Mouse (Mus musculus) lung, adult 18-20 months (tissue): ENCODE data around the gene Epb41l2.

Source experiments
- DNase-seq, 2 experiments: peaks; one replicate each; pipeline ENCODE4 v3.0.0; 2022; ENCODE audit warnings: mixed read lengths in 2 of 2

The Epb41l2 gene

GRCm38 (mm10) chr10:25365708-25366107 is 6.1 kb downstream of the Epb41l2 start:
- DNase-seq: no peak

DNA sequence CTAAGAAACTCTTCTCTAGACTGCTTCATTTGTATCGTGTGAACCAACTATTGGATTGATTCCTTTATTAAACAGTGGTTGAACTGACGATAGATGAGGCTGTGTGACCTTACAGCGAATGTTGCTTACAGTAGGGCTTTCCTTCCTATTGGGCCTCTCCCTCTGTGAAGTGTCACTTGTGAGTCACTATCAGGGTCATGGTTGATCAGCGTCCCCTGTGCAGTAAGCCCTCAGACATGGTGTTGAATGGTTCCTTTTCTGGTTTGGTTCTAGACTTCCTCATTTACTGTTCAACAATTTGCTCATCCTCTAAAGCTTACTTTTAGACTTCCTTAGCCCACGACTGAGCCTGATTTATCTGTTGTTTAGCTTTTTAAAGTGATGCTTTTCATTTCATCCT is 7.1 kb downstream of the Epb41l2 start:
- DNase-seq: peak; percentile 23 to 36

- DNase-seq: no peak
These were observed 9.3 kb downstream of the Epb41l2 start for GRCm38 (mm10) chr10:25368928-25369327.

DNA sequence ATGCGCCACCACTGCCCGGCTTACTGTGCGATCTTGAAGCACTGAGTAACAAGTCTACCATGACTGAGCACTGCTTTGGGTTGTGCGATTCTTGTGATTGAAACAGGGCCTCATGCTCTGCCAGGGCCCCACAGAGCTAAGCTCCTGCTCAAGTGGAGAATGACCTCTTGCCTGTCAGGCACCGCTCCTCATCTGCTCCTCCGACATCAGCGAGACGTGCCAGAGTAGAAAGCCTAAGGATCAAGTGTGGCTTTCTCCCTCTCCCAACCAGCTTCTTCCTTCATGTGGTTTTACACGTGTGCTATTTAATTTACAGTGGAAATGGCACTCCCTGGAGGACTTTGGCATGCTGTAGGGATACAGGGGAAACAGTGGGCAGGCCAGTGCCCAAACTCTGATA is 10.1 kb downstream of the Epb41l2 start:
- DNase-seq: no peak

- no peak for DNase-seq
These were observed 11.7 kb downstream of the Epb41l2 start for GRCm38 (mm10) chr10:25371336-25371735.

DNA sequence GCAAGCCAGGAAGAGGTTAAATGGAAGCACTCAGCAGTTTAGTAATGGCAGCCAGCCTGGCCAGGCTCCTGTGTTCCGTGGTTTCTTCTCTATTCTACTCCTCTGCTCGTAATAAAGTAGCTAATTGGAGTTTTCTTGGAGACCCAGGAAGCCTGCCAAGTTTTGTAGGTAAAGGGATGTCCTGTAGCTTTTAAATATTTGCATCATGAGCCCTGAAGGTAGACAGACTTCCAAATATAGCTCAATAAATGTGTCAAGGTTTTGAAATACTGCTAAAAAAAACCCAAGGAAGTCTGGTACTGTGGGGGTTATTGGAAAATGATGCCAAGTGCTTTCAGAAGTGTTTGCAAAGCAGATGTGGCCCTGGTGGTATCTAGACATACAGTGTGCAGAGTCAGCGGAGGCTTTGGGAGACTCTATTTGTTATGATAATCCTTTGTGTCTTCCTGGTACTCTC is 12.3 kb downstream of the Epb41l2 start:
- DNase-seq: no peak

DNA sequence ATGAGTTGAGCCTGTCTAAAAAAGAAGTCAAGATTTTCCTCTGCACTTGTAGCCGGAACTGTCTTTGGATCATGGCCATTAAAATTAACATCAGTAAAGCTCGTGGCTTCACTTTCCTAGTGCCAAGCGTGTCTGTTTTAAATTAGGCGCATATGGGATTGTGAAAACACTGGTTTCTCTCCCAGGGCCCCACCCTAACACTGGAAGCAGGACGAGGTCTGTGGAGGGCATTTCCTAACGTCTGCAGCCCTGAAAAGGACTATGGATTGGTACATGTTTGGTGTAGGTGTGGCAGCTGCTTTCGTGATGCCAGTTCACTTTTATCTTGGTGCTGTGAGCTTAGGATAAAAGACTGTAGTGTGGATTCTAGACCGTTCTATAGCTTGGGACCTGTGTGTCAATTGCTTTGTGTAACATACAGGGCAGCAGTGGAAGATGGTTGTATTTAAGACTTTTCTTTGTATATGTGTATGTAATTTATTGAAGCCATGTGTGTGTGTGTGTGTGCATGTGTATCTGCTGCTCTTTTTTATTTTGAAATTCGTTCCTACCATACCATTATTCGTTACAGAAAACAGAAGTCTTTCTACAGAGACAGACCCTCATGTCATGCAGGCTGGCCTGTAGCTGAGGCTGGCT is 13.0 kb downstream of the Epb41l2 start:
- DNase-seq: peak in 1 of 2 experiments; percentile 35

DNA sequence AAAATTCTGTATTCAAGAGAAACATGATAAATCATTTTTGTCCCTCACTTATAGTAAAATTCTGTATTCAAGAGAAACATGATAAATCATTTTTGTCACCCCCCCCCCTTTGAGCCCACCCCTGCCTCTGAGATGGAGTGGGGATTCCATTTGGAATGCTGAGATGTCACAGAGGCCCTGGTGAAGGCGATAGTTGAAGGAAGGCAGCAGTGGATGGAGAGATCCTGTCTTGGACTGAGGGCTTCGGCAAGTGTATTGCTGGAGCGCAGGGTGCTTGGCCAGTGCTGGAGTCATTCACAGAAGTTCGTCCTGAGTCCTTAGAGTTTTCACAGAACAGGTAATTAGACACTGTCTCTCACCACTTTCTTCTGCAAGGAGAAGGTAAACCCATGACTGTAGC is 15.4 kb downstream of the Epb41l2 start:
- no peak for DNase-seq

DNA sequence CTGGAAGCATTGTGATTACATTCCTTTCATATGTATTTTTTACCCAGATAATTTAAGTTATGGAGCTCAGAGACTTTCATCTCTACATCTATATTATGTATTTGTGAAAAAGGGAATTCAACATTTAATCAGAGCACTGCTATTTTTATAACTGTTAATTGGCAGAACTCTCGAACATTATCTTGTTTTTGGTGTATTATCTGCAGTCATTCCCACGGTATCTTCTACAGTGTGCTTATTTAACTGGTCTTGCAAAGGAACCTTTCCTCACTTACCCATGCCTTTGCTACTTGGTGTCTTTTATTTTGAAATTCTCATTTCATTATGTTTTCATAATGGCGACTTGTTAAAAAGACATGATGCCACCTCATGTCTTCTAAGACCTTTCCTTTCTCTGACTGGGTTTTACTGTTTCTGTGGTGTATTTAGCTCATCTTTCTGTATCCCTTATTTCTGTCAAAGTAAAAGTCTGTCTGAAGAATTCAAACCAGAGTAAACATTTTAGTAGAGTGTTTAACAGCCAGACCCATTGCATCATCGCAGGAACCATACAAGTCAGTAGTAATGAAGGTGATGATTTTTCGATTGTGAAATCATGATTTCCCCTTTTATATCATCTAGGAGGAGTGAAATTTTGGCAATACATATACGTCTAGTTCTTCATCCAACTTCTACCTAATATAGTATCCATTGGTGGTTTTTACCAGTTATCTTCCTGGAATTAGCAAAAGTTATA is 21.3 kb downstream of the Epb41l2 start:
- DNase-seq: no peak

GRCm38 (mm10) chr10:25381951-25382350 is 22.4 kb downstream of the Epb41l2 start:
- no peak for DNase-seq

GRCm38 (mm10) chr10:25383171-25383570 is 23.6 kb downstream of the Epb41l2 start:
- no peak for DNase-seq

- no peak for DNase-seq
These were observed 24.8 kb downstream of the Epb41l2 start for GRCm38 (mm10) chr10:25384391-25384790.

DNA sequence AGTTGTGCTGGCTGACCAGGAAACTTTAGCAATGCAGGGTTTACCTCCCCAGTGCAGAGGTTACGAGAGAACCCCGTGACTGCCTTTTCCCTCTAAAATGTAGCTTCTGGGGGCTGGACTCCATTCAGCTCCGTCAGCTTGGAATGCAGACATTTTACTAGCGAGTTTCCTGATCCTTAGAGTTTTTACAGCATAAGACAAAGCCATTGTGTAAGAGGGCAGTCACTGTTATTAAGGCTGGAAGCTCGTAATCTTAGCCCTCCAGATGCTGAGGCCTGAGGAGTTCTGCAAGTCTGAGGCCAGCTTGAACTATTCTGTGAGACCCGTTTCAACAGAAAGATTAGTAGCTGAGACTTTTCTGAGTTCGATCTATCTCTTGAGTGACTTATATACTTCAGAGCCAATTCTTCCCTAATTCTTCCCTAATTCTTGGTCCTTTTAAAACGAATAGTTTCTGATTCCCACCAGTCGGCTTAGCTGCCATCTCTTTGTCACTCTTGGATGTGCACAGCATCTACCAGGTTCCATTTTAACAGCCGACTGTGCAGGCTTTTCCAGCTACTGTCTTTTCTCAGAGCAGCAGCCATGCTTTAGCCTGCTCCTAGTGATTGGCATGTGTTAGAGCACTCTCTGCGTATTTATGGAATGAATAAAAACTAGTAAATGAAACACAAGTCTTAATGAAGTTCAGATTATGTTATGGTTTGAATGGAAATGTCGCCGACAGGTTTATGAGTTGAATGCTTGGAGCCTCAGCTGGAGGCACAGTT is 26.4 kb downstream of the Epb41l2 start:
- DNase-seq: no peak

- DNase-seq: peak; percentile 44 to 49
These were observed 27.3 kb downstream of the Epb41l2 start for GRCm38 (mm10) chr10:25386868-25387267.

- DNase-seq: no peak
These were observed 27.7 kb downstream of the Epb41l2 start for GRCm38 (mm10) chr10:25387268-25387667.

DNA sequence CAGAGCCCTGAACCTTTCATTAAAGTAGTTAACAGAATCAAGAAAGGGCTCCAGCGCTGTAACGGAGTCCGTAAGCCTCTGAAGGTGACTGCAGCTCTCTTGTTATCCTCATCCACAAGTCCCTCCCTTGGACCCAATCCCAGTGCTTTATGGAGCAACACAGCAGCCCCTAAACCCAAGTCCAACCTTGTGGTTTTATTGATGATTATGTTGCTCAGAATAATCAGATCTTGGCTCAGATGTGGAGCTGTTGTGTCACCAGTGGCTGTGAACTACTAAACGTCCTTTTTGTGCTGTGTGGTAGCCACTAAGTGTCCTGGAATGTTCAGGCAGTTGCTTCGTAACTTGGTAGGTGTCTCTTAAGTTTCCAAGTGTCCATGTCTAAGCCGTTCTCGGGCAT is 33.2 kb downstream of the Epb41l2 start:
- no peak for DNase-seq

GRCm38 (mm10) chr10:25393721-25394120 is 34.1 kb downstream of the Epb41l2 start:
- no peak for DNase-seq

- peak; percentile 38 to 64 for DNase-seq
These were observed 35.8 kb downstream of the Epb41l2 start for GRCm38 (mm10) chr10:25395236-25395886.

DNA sequence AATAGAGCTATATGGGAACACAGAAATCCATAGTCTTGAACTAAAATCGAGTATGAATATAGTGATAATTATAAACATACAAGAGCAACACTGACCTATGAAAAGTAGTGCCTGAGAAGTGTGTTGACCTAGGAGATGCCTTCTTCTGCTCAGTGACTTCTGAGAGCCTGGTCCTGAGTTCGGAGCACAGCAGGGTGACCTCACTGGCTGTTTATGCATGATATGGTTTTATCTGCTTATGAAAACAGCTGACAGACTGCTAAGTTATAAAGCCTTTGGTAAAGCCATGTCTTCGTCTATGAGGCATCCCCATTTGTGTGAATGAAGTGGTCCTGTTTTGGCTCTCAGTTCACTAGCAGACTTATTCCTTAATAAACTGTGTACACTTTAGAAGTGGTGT is 37.3 kb downstream of the Epb41l2 start:
- no peak for DNase-seq

DNA sequence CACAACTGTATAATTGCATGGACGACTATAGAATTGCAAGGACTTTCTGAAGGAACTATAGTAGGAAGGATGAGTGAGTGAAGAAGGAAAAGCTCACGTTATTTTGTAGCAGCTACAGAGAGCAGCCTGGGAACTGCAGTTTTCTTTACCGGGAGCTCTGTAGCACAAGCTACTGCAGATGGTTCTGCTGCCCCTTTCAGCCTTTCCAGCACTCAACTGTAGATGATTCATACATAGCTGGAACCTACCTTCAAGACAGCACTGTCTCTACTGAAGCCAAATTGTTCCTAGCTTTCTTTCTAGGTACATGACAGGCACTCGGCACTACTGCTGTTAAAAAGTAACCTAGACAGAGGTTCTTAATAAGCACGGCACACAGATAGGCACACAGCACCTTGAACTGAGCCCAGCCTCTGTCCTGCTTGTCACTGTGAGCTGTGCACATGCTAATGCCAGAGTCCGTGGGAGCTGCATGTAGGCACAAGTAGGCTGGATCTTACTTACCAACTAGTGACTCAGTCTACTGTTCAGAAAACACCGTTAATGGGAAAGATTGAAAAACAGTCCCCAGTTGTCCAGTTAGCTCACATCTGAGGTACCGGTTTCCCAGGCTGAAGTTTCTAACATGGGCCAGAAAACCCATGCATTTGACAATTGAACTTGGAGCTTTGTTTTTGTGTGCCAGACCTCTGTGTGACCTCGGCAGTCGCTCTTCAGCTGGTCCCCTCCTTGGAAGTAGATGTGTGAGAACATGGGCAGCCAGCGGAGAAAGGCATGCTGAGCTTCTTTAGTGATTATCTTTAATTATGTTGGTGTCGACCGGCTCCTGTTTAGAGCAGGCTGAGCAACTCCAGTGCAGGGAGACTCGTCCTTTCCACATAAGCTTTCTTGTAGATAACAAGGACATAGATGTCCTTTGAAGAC is 38.4 kb downstream of the Epb41l2 start:
- no peak for DNase-seq

GRCm38 (mm10) chr10:25399016-25399415 is 39.4 kb downstream of the Epb41l2 start:
- DNase-seq: no peak

- DNase-seq: no peak
These were observed 40.5 kb downstream of the Epb41l2 start for GRCm38 (mm10) chr10:25400076-25400475.
